27 mouse cellular contexts compared by ENCODE assay signal in the genomic region with DNA sequence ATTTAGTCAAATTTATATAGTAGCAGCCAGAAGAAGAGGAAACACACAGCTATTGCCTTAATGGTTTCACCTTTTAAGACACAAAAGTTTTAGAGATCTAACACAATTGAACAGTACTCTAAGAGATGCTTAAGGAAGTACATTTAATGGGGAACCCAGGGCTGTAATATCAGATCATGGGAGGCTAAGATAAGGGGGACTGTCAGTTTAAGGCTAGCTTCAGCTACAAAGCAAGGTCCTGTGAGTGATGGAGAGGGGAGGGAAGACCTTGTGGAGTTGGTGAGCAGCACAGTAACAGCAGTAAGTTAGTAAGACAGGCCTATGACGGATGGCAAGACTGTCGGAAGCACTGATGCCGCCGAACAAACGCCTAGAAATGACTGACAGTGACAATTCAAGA.
A peak's percentile ranks its signal among the peaks of the same experiment; 100 is the strongest.
DNase-seq lines count a peak whose midpoint lies in the region; ATAC-seq and TF ChIP-seq lines count a peak whose summit lies in the region.
"Had no signal": no experiment of that assay in that cellular context is flagged by ENCODE, and none has a peak within 500 bp of the region (broad histone marks: within the 10 kb centered on the region; RNA-seq: fewer than 3 reads in every experiment).

No protein-coding gene starts in this region.

- no peak overlapping the region for H3K4me3 ChIP-seq in liver, embryonic 12.5 days
- H3K4me3 ChIP-seq in G1E (ENCODE audit: low read depth, low read length): peak overlapping the region; percentile 8; the same call in 1 of the 2 replicates
- H3K4me3 ChIP-seq: embryonic facial prominence, embryonic 12.5 days; embryonic facial prominence, embryonic 15.5 days; forebrain, embryonic 12.5 days; forebrain, embryonic 15.5 days; heart, adult 2 months; heart, embryonic 10.5 days; heart, embryonic 13.5 days; hindbrain, embryonic 12.5 days; hindbrain, embryonic 15.5 days had no signal

- no peak overlapping the region for H3K9ac ChIP-seq in liver, embryonic 12.5 days
- H3K9ac ChIP-seq: embryonic facial prominence, embryonic 12.5 days; embryonic facial prominence, embryonic 15.5 days; forebrain, embryonic 12.5 days; forebrain, embryonic 15.5 days; heart, embryonic 13.5 days; hindbrain, embryonic 12.5 days; hindbrain, embryonic 15.5 days had no signal

- peaks cover 46% of the 10 kb centered on the region for H3K4me1 ChIP-seq in liver, embryonic 12.5 days
- peaks cover 50% of the 10 kb centered on the region for H3K4me1 ChIP-seq in G1E (ENCODE audit: insufficient read depth, low read depth, low read length)
- H3K4me1 ChIP-seq: embryonic facial prominence, embryonic 12.5 days; embryonic facial prominence, embryonic 15.5 days; forebrain, embryonic 12.5 days; forebrain, embryonic 15.5 days; heart, embryonic 10.5 days; heart, embryonic 13.5 days; hindbrain, embryonic 12.5 days; hindbrain, embryonic 15.5 days had no signal

- WGBS in liver, embryonic 12.5 days (ENCODE audit: insufficient replicate concordance): 78% methylated on average over 5 of the region's 5 CpGs

- no peaks in the 10 kb centered on the region for H3K27me3 ChIP-seq in liver, embryonic 12.5 days (replicated peaks)
- H3K27me3 ChIP-seq in G1E (ENCODE audit: insufficient read depth, low read length): no peaks in the 10 kb centered on the region
- H3K27me3 ChIP-seq: CH12.LX; embryonic facial prominence, embryonic 12.5 days; embryonic facial prominence, embryonic 15.5 days; forebrain, embryonic 12.5 days; forebrain, embryonic 15.5 days; heart, embryonic 13.5 days; hindbrain, embryonic 12.5 days; hindbrain, embryonic 15.5 days; Patski had no signal

- intact Hi-C loops in left cerebral cortex, postnatal 14 days (cut with DNase I): loop anchor here (10.0 kb wide), 1 partner anchor 383 kb away; a partner anchor contains a TSS

- peak overlapping the region; percentile 70 for H3K27ac ChIP-seq in liver, embryonic 12.5 days
- H3K27ac ChIP-seq: embryonic facial prominence, embryonic 12.5 days; embryonic facial prominence, embryonic 15.5 days; forebrain, embryonic 12.5 days; forebrain, embryonic 15.5 days; heart, adult 2 months; heart, embryonic 10.5 days; heart, embryonic 13.5 days; hindbrain, embryonic 12.5 days; hindbrain, embryonic 15.5 days had no signal

- no peak overlapping the region for H3K4me2 ChIP-seq in liver, embryonic 12.5 days
- H3K4me2 ChIP-seq: embryonic facial prominence, embryonic 12.5 days; embryonic facial prominence, embryonic 15.5 days; forebrain, embryonic 12.5 days; forebrain, embryonic 15.5 days; heart, embryonic 13.5 days; hindbrain, embryonic 12.5 days; hindbrain, embryonic 15.5 days had no signal

- H3K36me3 ChIP-seq in liver, embryonic 12.5 days: peaks cover 67% of the 10 kb centered on the region
- H3K36me3 ChIP-seq in G1E (replicated peaks): peaks cover 60% of the 10 kb centered on the region

- H3K9me3 ChIP-seq in liver, embryonic 12.5 days (replicated peaks): no peaks in the 10 kb centered on the region
- H3K9me3 ChIP-seq in G1E (replicated peaks): no peaks in the 10 kb centered on the region
- H3K9me3 ChIP-seq: embryonic facial prominence, embryonic 12.5 days; embryonic facial prominence, embryonic 15.5 days; forebrain, embryonic 12.5 days; forebrain, embryonic 15.5 days; heart, embryonic 10.5 days; heart, embryonic 13.5 days; hindbrain, embryonic 12.5 days; hindbrain, embryonic 15.5 days had no signal

- DNase-seq in liver (no peak), G1E (ENCODE audit: low spot score) (peak; percentile 26), MEL-GATA-1-ER (ENCODE audit: extremely low read depth, low read depth) (peak; percentile 67)
- DNase-seq in left cerebral cortex, postnatal 14 days (ENCODE audit: low spot score in 2 of 2): no peak
- DNase-seq in testis, postnatal 14 days (ENCODE audit: low spot score): no peak
- DNase-seq: adrenal gland, postnatal 10 days; adrenal gland, postnatal 36 days; B cell, adult 2 months; cerebellum, adult 11 months; cerebellum, adult 2 months; cerebellum, adult 9-11 months; cerebellum, postnatal 25 days; gastrocnemius, postnatal 25 days; heart, adult 2 months; heart, postnatal 14 days had no signal

- peak; percentile 49; the same call in 1 of the 2 replicates for ATAC-seq in liver, embryonic 12.5 days
- peak; percentile 85 for ATAC-seq in G1E (ENCODE audit: extremely low read depth, insufficient number of reproducible peaks, low FRiP score, poor library complexity, severe bottlenecking)
- ATAC-seq in megakaryocyte-erythroid progenitor cell, adult 5-6 weeks (replicated peaks; ENCODE audit: low FRiP score, low TSS enrichment, poor library complexity, severe bottlenecking): 0 out of 2 replicates have a peak, but pooled peaks have one; percentile 32
- ATAC-seq: forebrain, embryonic 15.5 days; Patski had no signal

- no peak for TF ChIP-seq CTCF in G1E (IDR thresholded peaks at IDR 0.05; ENCODE audit: low read depth, low read length)

Comparison
In these comparisons a context has a peak if more than half of its experiments do, and no peak if none do; other contexts are left out.
1. ATAC-seq: peak in every context shown above with its lines; median percentile 85 in G1E; 49 in liver, embryonic 12.5 days; 32 in megakaryocyte-erythroid progenitor cell, adult 5-6 weeks.
2. DNase-seq: peak in G1E (single experiment) and MEL-GATA-1-ER (single experiment); none in liver (single experiment), left cerebral cortex, postnatal 14 days (0 of 2) and testis, postnatal 14 days (single experiment).